Mouse (Mus musculus) erythroblast, embryonic 14.5 days (primary cell): ENCODE measurements around the gene Acad12.

Source experiments
- GATA1 ChIP-seq: IDR thresholded peaks from 2 replicates; pipeline ENCODE4 v1.6.1; 2012; ENCODE audit warnings: low read length, inconsistent platforms, mixed read lengths
- TAL1 ChIP-seq: IDR thresholded peaks from 3 replicates; pipeline ENCODE4 v1.6.1; 2012; ENCODE audit warnings: low read length, inconsistent platforms, mixed read lengths

DNA sequence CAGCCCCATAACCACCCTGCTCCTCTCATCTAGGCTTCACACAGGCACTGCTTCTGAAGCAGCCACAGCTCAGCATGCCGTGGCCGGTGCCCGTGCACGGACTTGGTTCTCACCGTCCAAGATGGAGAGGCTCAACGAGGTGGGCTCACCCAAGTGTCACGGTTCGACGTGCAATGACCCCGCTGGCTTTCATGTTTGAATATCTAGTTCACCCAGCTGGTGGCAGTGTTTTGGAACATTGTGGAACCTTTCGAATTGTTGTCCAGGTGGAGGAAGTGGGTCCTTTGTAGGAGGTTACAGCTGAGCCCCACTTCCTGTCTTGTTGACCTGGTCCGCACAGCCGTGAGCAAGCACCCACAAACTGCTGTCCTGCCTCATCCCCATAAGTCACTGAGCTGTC is 44.6 kb downstream of the Acad12 start:
- no peak for TF ChIP-seq TAL1
- TF ChIP-seq GATA1 = no peak
